Mouse (Mus musculus): ENCODE measurements at regions not wholly inside any gene's neighbourhood (a gene's known extent, or its start where the extent isn't known, plus 50 kb on each side); places are given as distances from the start of the nearest gene placed in this dataset.

- H3K36me3 ChIP-seq (ENCODE audit: control insufficient read depth, insufficient read depth, low read length): no peaks in the 10 kb centered on the region
- TF ChIP-seq CTCF (IDR thresholded peaks at IDR 0.05; ENCODE audit: control insufficient read depth, insufficient read depth, insufficient replicate concordance, low read depth, low read length): no peak
- TF ChIP-seq POLR2A (IDR thresholded peaks at IDR 0.05; ENCODE audit: control insufficient read depth, low read depth, low read length): no peak
- no peaks in the 10 kb centered on the region for H3K4me1 ChIP-seq (ENCODE audit: control insufficient read depth, insufficient read depth, low read length)
- no peak overlapping the region for H3K4me3 ChIP-seq (ENCODE audit: control insufficient read depth, low read depth, low read length)
- no peaks in the 10 kb centered on the region for H3K27me3 ChIP-seq (ENCODE audit: control insufficient read depth, insufficient read depth, low read length)
- no peak overlapping the region for H3K27ac ChIP-seq (ENCODE audit: control insufficient read depth, insufficient read depth, low read depth, low read length)
These were observed 128.9 kb upstream of the Opcml start for GRCm38 (mm10) chr9:27661431-27662300.

DNA sequence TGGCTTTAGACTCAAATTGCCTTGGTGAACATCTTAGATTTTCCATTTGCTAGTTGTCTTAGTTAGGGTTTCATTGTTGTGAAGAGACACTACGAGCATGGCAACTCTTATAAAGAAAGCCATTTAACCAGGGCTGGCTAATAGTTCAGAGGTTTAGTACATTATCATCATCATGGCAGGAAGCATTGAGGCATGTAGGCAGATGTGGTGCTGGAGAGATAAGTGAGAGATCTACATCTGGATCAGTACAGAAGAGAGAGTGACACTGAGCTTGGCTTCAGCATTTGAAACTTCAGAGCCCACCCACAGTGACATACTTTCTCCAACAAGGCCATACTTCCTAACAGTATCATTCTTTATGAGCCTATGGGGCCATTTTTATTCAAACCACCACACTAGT is 127.3 kb upstream of the Opcml start:
- Histone ChIP-seq H3K36me3 (ENCODE audit: control insufficient read depth, insufficient read depth, low read length) (no peaks in the 10 kb centered on the region), H3K27me3 (ENCODE audit: control insufficient read depth, insufficient read depth, low read length) (no peaks in the 10 kb centered on the region), H3K27ac (ENCODE audit: control insufficient read depth, insufficient read depth, low read depth, low read length) (no peak overlapping the region), H3K4me1 (ENCODE audit: control insufficient read depth, insufficient read depth, low read length) (no peaks in the 10 kb centered on the region), H3K4me3 (ENCODE audit: control insufficient read depth, low read depth, low read length) (no peak overlapping the region)
- TF ChIP-seq CTCF (IDR thresholded peaks at IDR 0.05; ENCODE audit: control insufficient read depth, insufficient read depth, insufficient replicate concordance, low read depth, low read length) (no peak), POLR2A (IDR thresholded peaks at IDR 0.05; ENCODE audit: control insufficient read depth, low read depth, low read length) (no peak)

DNA sequence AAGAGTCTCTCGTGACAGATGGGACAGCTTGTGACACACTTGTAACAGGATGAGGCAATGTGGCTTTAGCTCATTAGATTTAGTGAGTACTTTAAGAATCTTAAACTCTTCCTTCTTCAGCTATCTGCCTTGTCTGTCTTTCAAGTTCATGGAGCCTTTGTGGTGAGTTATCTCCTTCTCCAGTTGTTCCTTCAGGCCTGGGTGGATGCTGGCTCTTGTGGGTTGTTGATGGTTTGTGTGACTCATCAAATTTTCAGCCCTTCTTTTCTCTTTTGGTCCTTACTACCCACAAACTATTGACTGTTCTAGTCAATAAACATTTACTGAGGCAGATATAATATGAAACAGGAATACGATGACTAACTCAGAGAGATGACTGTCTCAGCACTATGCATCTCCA is 124.9 kb upstream of the Opcml start:
- H3K36me3 ChIP-seq (ENCODE audit: control insufficient read depth, insufficient read depth, low read length): no peaks in the 10 kb centered on the region
- TF ChIP-seq POLR2A (IDR thresholded peaks at IDR 0.05; ENCODE audit: control insufficient read depth, low read depth, low read length) (no peak), CTCF (IDR thresholded peaks at IDR 0.05; ENCODE audit: control insufficient read depth, insufficient read depth, insufficient replicate concordance, low read depth, low read length) (no peak)
- no peak overlapping the region for H3K27ac ChIP-seq (ENCODE audit: control insufficient read depth, insufficient read depth, low read depth, low read length)
- no peak overlapping the region for H3K4me3 ChIP-seq (ENCODE audit: control insufficient read depth, low read depth, low read length)
- H3K27me3 ChIP-seq (ENCODE audit: control insufficient read depth, insufficient read depth, low read length): no peaks in the 10 kb centered on the region
- H3K4me1 ChIP-seq (ENCODE audit: control insufficient read depth, insufficient read depth, low read length): no peaks in the 10 kb centered on the region

GRCm38 (mm10) chr9:27670032-27670740 is 120.4 kb upstream of the Opcml start:
- Histone ChIP-seq H3K4me1 (ENCODE audit: control insufficient read depth, insufficient read depth, low read length) (no peaks in the 10 kb centered on the region), H3K4me3 (ENCODE audit: control insufficient read depth, low read depth, low read length) (no peak overlapping the region), H3K27me3 (ENCODE audit: control insufficient read depth, insufficient read depth, low read length) (no peaks in the 10 kb centered on the region), H3K27ac (ENCODE audit: control insufficient read depth, insufficient read depth, low read depth, low read length) (no peak overlapping the region), H3K36me3 (ENCODE audit: control insufficient read depth, insufficient read depth, low read length) (no peaks in the 10 kb centered on the region)
- TF ChIP-seq CTCF (IDR thresholded peaks at IDR 0.05; ENCODE audit: control insufficient read depth, insufficient read depth, insufficient replicate concordance, low read depth, low read length) (no peak), POLR2A (IDR thresholded peaks at IDR 0.05; ENCODE audit: control insufficient read depth, low read depth, low read length) (no peak)

GRCm38 (mm10) chr9:27685325-27685724 is 105.2 kb upstream of the Opcml start:
- TF ChIP-seq POLR2A (IDR thresholded peaks at IDR 0.05; ENCODE audit: control insufficient read depth, low read depth, low read length): no peak
- Histone ChIP-seq H3K4me1 (ENCODE audit: control insufficient read depth, insufficient read depth, low read length) (no peaks in the 10 kb centered on the region), H3K27me3 (ENCODE audit: control insufficient read depth, insufficient read depth, low read length) (no peaks in the 10 kb centered on the region), H3K4me3 (ENCODE audit: control insufficient read depth, low read depth, low read length) (no peak overlapping the region), H3K36me3 (ENCODE audit: control insufficient read depth, insufficient read depth, low read length) (no peaks in the 10 kb centered on the region), H3K27ac (ENCODE audit: control insufficient read depth, insufficient read depth, low read depth, low read length) (no peak overlapping the region)

DNA sequence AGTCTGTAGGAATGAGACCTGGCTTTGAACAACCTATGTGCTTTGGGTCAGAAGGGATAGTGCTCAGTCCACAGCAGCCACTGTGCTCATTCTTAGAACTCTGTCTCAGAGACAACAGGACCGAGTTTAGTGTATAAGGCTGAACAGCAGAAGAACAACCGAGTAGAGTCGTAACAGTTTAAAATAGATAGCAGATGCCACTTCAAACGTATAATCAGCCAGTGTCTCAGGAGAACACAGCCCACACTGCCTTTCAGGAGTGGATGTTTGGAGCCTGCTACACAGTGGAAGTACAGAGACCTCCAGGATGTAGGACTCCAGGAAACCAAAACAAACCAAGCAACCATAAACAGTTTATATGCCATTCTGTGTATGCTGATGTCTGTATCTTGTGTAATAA is 99.0 kb upstream of the Opcml start:
- no peaks in the 10 kb centered on the region for H3K27me3 ChIP-seq (ENCODE audit: control insufficient read depth, insufficient read depth, low read length)
- no peaks in the 10 kb centered on the region for H3K4me1 ChIP-seq (ENCODE audit: control insufficient read depth, insufficient read depth, low read length)
- H3K4me3 ChIP-seq (ENCODE audit: control insufficient read depth, low read depth, low read length): no peak overlapping the region
- TF ChIP-seq CTCF (IDR thresholded peaks at IDR 0.05; ENCODE audit: control insufficient read depth, insufficient read depth, insufficient replicate concordance, low read depth, low read length) (no peak), POLR2A (IDR thresholded peaks at IDR 0.05; ENCODE audit: control insufficient read depth, low read depth, low read length) (no peak)
- no peak overlapping the region for H3K27ac ChIP-seq (ENCODE audit: control insufficient read depth, insufficient read depth, low read depth, low read length)
- H3K36me3 ChIP-seq (ENCODE audit: control insufficient read depth, insufficient read depth, low read length): no peaks in the 10 kb centered on the region

DNA sequence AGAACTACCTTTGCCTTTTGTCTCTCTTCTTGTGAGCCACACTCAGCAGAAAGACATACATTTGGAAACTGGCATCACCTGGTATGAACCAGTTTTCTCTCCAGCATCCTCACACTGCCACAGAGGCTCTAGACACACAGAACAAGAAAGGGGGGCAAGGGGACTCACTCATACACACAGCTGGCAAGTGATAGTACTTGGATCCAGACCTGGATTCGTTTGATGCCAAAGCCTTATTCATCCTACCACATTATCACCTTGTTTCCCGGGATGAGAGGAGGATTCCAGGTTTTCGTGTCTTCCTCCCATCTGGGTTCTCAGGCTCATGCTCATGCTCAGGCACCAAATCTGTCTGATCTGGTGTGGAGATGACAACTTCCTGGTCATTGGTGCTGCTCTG is 97.8 kb upstream of the Opcml start:
- TF ChIP-seq POLR2A (IDR thresholded peaks at IDR 0.05; ENCODE audit: control insufficient read depth, low read depth, low read length) (no peak), CTCF (IDR thresholded peaks at IDR 0.05; ENCODE audit: control insufficient read depth, insufficient read depth, insufficient replicate concordance, low read depth, low read length) (no peak)
- H3K27ac ChIP-seq (ENCODE audit: control insufficient read depth, insufficient read depth, low read depth, low read length): no peak overlapping the region
- no peaks in the 10 kb centered on the region for H3K4me1 ChIP-seq (ENCODE audit: control insufficient read depth, insufficient read depth, low read length)
- H3K36me3 ChIP-seq (ENCODE audit: control insufficient read depth, insufficient read depth, low read length): no peaks in the 10 kb centered on the region
- H3K4me3 ChIP-seq (ENCODE audit: control insufficient read depth, low read depth, low read length): no peak overlapping the region
- H3K27me3 ChIP-seq (ENCODE audit: control insufficient read depth, insufficient read depth, low read length): no peaks in the 10 kb centered on the region
